Mouse (Mus musculus): ENCODE measurements around the gene Slc16a13.

Gene Slc16a13

GRCm38 (mm10) chr11:70220731-70221602, at the start of gene Slc16a13:
Gene Slc16a13 (minus strand): TSS chr11:70221064.
- ATAC-seq (ENCODE audit: low TSS enrichment) = peak; percentile 84

- no peak for ATAC-seq (ENCODE audit: low TSS enrichment)
Observed at GRCm38 (mm10) chr11:70266405-70266804, 45.5 kb upstream of the Slc16a13 start.

- no peak for ATAC-seq (ENCODE audit: low TSS enrichment)
Observed at GRCm38 (mm10) chr11:70265819-70266218, 45.0 kb upstream of the Slc16a13 start.

GRCm38 (mm10) chr11:70265252-70265651, 44.4 kb upstream of the Slc16a13 start:
- ATAC-seq (ENCODE audit: low TSS enrichment) = no peak

DNA sequence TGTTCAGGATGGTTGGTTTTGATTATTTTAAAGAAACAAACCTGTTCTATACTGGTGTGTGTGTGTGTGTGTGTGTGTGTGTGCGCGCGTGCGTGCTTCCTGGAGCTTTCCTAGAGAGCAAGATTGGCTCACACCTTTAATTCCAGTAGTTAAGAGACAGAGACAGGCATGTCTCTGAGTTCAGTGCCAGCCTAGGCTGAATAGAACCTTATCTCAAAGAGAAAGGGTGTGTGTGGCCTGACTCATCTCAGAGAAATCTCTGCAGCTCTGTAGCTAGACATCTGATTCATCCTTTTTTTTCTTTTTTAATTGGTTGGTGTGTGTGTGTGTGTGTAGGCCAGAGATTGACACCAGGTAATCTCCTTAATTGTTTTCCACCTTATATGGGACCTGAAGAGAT, 38.2 kb upstream of the Slc16a13 start:
- ATAC-seq (ENCODE audit: low TSS enrichment) = no peak

DNA sequence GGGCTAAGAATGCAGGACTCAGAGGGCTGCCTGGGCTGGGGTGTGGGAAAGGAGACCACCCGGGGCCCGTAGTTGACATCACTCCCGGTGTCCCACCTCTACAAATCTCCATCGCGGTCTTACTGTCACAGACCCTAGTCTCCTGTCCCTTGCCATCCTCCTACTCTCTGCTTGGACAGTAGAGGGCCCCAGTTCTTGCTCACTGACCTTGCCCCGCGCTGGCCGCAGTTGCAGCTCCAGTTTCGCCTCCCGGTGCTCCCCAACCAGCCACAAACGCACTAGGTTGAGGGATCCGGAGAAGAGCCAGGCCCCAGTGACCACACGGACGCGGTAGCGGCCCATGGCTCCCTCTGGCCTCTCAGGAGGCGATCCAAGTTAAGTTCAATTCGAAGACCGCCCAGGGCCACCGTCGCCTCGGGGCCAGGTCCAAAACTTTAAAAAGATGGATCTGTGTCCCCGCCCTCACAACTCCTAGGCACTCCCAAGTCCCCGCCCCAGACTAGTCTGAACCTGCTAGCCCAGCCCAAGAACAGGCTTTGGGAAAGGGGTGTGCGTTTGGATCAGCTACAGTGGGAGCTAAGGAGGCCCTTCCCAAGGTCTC, 34.2 kb upstream of the Slc16a13 start, which contains the start of gene Alox12:
Gene Alox12 (minus strand): TSS at position 423 of the 601 bp plus-strand sequence.
- no peak for ATAC-seq (ENCODE audit: low TSS enrichment)

GRCm38 (mm10) chr11:70254337-70254736, 33.5 kb upstream of the Slc16a13 start:
- no peak for ATAC-seq (ENCODE audit: low TSS enrichment)

- ATAC-seq (ENCODE audit: low TSS enrichment) = no peak
Observed at GRCm38 (mm10) chr11:70251853-70252252, 31.0 kb upstream of the Slc16a13 start.

GRCm38 (mm10) chr11:70250150-70250549, 29.3 kb upstream of the Slc16a13 start:
- no peak for ATAC-seq (ENCODE audit: low TSS enrichment)

DNA sequence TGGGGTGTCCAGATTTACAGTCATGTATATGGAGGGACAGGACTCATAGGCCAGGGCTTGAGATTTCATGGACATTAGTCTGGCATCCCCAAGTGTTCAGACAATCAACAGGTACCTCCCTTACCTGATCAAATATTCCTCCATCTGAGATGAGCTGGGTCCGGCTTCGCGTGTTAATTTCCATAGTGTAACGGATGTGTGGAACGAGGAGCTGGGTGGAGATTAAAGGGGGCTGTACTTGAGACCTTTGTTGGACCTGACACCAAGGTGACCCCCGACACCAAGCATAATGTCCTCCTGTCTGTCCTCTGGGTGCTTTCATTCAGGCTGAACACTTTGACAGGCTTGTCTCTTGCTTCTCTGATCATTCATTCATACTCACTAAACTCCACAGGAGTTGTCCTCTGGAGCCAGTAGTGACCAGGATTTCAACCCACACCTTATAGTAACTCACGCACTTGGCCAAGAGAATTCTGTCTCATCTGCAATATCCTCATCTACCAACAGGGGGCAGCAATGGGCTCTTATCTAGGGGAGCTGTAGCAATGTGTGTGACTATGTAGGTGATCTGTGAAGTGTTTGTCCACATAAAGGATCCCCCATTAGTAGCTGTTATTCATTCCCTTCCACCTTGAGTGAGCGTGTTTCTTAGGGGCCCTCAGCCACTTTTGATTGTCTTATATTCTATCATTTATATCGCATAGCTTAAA, 26.4 kb upstream of the Slc16a13 start:
- peak; percentile 41; the same call in 1 of the 2 replicates for ATAC-seq (ENCODE audit: low TSS enrichment)

DNA sequence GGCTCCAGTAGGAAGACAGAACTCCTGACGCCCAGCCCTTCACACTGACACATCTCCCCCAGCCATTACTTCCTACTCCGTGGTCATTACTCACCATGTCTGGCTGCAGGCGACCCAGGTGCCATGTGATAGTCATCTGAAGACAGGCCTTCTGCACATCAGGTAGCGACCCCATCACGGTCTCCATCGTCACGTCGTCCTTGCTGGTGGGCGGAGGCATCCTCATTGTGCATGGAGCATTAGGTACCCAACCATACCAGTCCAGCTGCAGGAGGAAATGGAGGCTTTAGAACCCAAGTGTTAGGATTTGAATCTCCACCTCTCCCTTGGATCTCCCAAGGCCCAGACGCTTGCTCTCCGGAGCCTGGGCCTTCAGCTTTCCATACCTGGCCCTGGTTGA, 21.7 kb upstream of the Slc16a13 start:
- no peak for ATAC-seq (ENCODE audit: low TSS enrichment)

DNA sequence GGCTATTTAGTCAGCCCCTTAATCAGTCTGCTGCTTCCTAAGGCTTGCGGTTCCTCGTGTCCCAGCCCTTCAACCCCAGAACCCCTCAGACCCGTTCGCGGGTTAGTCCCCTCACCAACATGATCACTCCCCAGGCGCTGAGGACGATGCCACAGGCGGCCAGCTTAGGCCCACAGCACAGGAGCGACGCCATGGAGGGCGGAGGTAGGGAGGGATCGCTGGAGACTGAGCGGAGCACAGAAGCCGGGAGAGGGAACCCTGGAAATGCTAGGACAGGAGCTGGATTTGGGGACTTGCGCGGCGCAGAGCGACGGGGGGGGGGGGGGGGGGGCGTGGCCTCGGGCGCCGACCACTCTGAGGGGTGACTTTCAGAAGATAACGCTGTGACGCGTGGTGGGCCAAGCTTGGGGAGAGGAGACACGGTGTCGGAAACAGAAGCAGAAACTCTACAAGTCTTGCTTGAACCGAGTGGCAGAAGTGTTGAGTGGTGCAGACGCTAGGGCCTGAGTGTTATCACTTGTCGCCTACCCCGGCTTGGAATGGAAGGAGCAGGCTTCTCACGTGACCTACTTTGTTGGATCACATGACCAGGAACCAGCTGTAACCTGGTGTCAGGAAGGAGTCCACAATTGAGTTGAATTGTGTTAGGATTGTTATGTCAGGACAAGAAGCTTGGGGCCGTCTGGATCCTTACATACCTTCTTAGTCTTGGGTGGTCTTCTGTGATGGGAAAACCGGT, 18.8 kb upstream of the Slc16a13 start, which contains the start of the genes Gm21988 and Rnasek:
Gene Gm21988 (minus strand): TSS at position 290 of the 739 bp plus-strand sequence.
Gene Rnasek (minus strand): TSS at position 302 of the 739 bp plus-strand sequence.
- ATAC-seq (ENCODE audit: low TSS enrichment) = peak; percentile 36

DNA sequence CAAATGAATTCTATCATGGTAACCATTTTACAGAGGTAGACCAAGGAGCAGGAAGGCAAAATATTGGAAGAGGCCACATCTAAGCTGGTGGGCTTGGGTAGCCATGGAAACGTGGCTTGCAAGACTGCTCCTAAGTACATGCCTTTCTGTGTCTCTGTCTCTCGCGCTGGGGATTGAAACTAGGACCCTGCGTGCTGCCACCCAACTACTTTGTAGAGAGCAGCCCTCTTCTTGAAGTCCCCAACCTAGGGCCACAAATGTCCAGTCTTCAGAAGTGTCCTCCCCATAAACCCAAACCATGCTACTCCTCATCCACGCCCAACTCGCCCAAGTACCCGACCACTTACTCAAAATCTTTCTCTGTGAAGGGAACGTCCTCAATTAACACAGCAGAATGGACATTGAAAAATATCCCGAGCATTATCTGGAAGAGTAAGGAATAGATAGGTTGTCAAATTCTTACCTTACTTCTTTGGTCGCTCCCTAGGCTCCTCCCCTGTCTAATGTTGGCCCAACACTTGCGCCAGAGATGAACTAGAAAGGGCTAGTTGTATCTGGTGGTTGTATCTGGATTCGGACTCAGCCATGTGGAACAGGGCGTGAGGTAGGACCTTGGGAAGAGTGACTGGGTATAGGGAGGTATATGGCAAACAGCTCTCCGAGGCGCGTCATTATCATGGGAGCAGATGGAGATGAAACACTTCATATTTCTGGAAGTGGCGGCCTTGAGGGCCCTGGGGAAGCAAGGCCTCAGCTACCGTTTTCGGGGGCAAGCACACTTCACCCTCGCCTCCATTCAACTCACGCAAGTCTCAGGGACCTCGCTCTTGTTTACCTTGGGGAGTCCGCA, 18.0 kb upstream of the Slc16a13 start:
- peak; percentile 3; the same call in 1 of the 2 replicates for ATAC-seq (ENCODE audit: low TSS enrichment)

- peak; percentile 84 for ATAC-seq (ENCODE audit: low TSS enrichment)
Observed at GRCm38 (mm10) chr11:70237457-70238167, 16.7 kb upstream of the Slc16a13 start, which contains the start of gene 0610010K14Rik. Gene 0610010K14Rik (minus strand): TSS chr11:70237914.

GRCm38 (mm10) chr11:70236717-70237116, 15.9 kb upstream of the Slc16a13 start:
- no peak for ATAC-seq (ENCODE audit: low TSS enrichment)

DNA sequence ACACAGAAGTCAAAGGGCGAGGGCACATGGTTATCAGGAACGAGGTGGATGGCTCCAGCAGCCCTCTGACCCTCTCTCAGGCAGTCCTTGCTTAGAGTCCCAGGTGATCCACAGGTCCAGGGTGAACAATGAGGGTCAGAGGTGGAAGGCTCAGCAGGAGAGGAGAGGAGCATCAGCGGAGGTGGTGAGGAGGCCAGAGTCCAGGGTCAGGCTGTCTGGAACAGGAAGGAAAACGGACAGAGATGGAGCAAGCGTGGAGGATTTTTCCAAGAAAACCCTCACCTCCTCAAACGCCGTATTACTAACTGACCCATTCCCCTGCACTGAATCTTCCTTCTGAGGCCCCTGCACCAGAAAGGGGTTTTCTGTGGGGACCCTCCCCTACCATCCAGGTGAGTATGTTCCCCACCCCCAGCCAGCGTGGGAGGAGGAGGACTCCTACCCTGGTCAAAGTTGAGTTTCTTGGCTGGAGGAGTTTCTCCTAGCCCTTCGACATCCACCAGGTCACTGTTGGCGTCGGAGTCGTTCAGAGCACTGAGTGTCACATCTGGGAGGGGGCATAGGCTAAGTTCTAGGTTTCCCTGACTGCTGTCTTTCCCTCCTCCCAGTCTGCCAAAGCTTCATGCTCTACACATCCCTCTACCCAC, 14.5 kb upstream of the Slc16a13 start:
- no peak for ATAC-seq (ENCODE audit: low TSS enrichment)

DNA sequence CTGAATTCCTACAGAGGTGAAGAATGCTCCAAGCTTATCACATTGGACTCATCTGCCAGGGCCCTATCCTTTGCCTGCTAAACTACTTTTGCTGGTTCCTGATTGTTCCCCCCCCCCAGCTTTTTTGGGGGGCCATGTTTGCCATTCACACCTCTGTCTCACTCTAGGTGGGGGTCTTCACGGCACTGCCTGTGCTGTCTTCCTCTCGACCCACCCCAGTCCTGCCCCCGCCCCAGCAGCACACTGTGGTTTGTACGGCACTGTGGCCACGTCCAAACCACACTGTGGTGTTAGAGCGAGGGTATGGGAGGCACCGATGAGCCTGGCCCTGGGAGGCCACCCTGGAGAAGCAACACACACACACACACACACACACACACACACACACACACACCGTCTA, 13.6 kb upstream of the Slc16a13 start:
- no peak for ATAC-seq (ENCODE audit: low TSS enrichment)

DNA sequence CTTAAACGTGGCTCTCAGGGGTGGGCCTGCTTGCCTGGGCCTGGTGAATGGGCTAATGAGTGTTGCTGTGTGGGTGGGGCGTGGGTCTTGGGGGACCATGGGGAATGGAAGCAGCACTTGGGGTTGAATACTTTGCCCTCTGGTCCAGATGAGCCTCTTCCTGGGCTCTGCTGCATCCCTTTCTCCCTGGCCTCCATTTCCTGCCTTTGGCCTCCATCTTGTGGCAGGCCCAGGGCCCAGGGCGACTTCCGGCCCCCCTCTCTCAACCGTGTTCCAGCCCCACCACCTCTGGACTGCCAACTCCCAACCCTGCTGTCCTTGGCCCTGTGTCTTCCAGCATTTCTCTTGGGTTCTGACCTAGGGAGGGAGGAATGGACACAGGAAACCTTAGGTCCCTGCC, 13.2 kb upstream of the Slc16a13 start:
- ATAC-seq (ENCODE audit: low TSS enrichment) = no peak

DNA sequence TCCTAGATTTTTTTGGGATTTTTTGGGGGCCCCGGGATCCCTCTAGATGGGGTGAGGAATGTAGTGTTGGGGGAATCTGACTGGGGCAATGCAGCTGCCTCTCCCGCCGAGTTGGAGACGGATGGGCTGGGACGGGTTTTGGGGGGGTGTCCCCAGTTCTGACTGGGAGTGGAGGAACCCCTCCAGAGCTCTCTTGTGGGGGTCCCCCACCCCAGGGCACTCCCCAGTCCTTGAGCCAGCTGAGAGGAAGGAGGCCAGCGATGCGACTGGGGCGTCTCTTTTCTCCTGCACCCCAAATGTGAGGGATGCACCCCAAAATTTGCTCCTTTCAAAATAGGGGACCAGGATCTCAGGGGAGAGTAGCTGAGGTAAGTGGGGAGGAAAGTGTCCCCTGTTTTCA, 12.2 kb upstream of the Slc16a13 start:
- ATAC-seq (ENCODE audit: low TSS enrichment) = no peak

All from frontal cortex, adult (tissue).